Mouse (Mus musculus) yolk sac, embryonic 10.5 days (tissue): Measurements from ENCODE around the gene Bmf.
A peak's percentile ranks its signal among the peaks of the same experiment; 100 is the strongest.

ENCODE experiments used
- DNase-seq: peaks from one replicate; pipeline ENCODE4 v3.0.0-alpha.2; 2017; ENCODE audit warnings: low spot score

Gene Bmf

DNA sequence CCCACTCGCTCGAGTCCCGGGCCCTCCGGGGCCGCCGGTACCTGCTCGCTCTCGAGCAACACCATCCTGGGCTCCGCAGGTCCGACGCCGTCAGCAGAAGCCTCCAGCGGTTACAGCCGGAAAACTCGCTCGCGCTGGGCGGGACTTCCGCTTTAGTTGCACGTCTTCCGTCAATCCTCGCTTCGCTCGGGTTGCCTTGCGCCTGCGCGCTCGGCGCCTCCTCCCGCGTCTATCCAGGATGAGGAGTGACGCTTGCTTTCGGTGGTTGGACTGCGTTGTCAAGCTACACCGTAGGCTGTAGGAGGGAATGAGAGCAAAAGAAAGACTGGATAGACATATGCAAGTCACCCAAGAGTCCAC, 70.0 kb downstream of the Bmf start, which contains the start of gene Srp14:
TSS of gene Srp14 (minus strand) at position 162 of the 360 bp plus-strand sequence.
- DNase-seq = peak; percentile 92

DNA sequence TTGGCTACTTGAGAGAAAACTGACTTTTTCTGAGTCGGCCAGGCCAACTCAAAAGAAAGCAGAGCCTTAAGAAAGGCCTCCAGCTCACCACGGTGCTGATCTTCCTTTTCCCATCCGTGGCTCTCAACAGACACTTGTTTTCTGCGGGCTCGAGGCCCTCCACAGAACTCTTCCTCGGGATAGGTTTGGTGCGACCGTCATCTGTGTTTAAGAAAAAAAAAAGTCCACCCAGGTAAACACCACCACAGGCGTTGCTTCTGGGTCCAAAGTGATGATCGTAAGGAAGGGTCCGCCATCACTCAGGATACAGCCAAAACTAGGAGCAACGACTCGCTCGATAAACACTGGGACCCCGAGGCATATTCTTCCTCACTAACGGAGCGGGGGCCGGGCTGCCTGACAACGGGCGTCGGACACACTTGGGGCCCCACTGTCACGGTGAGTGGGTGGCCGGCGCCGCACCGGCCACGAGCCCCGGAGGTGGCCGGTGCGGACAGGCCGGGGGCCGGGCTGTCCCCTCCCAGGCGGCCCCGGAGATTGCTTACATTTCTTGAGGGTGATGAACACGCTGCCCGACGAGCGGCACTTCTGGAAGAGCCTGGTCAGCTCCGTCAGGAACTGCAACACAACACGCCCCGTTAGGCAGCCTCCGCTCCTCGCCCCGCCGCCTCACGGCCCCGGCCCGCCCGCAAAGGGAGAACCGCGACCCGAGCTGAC, 70.5 kb downstream of the Bmf start:
- DNase-seq = no peak
